Mouse (Mus musculus): ENCODE measurements around the gene Trcg1.

The Trcg1 gene

DNA sequence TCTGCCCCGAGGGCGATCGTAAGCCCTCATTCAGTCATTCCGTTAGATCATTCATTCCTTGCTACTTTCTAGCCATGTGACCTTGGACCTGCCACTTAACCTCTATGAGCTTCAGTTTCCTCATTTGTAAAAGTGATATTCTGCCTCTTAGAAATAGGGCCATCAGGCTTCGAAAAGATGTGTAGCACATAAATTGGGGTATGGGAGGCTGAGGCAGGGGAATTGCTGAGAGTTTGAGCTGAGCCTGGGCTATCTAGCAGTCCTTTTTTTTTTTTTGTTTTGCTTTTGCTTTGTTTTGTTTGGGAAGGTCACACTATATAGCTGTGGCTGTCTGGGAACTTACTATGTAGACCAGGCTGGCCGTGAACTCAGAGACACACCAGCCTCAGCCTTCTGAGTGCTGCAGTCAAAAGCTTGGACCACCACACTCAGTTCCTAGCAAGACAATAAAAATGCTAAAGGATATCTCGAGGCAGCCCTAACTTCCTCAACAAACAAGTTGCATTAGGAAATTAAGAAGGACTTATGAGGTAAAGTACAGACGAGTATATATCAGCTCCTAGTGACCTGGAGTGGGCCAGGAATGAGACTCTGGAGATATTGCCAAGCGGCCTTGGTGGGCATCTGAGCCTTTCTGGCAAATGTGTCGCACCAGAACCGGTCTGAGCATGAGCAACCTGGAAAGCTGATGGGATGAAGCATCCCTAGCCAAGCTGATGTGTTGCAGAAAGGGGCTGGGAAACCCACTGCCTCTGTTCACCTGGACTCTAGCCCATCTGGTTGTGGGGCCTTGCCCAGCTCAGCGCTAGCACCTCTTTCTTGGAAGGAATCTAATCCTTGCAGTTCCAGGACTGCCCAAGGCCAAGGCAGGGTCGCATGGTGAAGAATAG is 26.7 kb downstream of the Trcg1 start:
- no peak for DNase-seq (ENCODE audit: low spot score)

DNA sequence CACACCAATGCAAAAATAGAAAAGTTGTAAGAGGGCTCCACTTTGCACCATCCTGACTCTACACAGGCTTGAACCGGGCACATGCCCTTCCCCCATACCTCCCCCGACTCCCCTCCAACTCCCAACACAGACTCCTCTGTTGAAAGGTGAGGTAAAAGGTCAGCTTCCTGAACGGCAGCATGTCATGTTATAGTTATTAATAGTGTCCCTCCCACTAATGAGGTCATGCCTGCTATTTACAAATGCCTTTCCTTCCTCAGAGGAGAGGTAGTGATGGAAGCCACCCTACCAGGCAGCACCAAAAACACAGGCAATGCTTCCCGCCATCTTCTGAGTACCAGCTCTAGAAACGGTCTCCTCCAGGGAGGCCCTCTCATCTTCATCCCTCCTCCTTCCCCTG is 28.8 kb downstream of the Trcg1 start:
- DNase-seq (ENCODE audit: low spot score), result no peak

DNA sequence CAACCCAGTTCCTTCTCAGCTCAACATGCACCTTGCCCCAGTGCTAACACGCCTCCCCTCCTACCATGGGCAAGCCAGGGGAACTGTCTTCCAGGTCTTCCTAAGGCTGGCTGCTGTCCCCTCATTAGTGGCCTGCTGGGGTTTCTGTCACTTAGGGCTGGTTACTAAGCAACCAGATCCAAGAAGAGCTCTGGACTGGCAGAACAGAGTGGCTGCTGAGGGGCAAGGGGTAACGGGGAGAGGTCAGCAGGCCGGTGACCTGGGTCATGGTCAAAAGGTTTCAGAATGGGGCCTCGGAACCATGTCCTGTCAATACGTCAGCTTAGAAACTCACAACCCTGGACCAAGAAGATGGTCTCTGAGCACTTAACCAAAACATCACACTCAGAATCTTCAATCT is 31.1 kb downstream of the Trcg1 start:
- DNase-seq (ENCODE audit: low spot score), result no peak

GRCm38 (mm10) chr9:57268078-57268477 is 31.7 kb downstream of the Trcg1 start:
- no peak for DNase-seq (ENCODE audit: low spot score)

- DNase-seq (ENCODE audit: low spot score), result no peak
Observed at GRCm38 (mm10) chr9:57268575-57268974, 32.2 kb downstream of the Trcg1 start.

- DNase-seq (ENCODE audit: low spot score), result no peak
Observed at GRCm38 (mm10) chr9:57269384-57269783, 33.0 kb downstream of the Trcg1 start.

DNA sequence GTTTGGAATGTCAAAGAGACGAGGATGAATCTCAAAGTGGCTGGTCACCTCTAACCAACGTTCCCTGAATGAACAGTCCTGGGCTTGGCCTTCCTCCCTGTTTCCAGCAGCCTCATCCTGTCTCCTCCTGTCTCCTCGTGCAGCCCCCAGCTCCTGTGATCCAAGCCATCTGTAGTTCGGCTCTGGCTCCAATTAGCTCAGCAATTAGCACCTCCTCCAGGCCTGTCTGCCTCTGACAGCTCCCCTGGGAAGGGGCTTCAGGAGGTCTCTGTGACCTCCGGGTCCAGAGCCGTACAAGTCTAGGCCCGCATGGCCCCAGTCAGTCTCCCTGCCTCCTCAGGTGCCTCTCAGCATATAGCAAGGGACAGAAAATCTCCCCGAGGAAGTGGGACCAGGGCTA is 34.0 kb downstream of the Trcg1 start:
- DNase-seq (ENCODE audit: low spot score), result no peak

DNA sequence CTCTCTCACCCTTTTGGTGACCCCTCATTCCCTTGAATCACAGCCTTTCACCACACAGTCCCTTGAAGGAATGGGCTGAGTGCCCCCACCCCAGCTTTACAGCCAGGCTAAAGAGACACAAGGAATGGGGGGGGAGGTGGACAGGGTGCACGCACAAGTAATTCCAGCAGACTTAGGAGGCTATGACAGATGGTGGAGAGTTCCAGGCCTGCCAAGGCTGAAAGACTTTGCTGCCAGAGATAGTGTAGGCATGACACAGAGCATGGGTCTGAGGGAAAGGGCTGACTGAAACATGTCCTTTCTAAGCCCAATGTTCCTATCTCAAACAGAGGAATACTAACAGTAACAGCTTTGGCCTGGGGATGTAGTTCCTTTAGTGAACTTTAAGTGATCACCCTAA is 34.7 kb downstream of the Trcg1 start:
- no peak for DNase-seq (ENCODE audit: low spot score)

GRCm38 (mm10) chr9:57271837-57272562 is 35.6 kb downstream of the Trcg1 start:
- DNase-seq (ENCODE audit: low spot score), result no peak

DNA sequence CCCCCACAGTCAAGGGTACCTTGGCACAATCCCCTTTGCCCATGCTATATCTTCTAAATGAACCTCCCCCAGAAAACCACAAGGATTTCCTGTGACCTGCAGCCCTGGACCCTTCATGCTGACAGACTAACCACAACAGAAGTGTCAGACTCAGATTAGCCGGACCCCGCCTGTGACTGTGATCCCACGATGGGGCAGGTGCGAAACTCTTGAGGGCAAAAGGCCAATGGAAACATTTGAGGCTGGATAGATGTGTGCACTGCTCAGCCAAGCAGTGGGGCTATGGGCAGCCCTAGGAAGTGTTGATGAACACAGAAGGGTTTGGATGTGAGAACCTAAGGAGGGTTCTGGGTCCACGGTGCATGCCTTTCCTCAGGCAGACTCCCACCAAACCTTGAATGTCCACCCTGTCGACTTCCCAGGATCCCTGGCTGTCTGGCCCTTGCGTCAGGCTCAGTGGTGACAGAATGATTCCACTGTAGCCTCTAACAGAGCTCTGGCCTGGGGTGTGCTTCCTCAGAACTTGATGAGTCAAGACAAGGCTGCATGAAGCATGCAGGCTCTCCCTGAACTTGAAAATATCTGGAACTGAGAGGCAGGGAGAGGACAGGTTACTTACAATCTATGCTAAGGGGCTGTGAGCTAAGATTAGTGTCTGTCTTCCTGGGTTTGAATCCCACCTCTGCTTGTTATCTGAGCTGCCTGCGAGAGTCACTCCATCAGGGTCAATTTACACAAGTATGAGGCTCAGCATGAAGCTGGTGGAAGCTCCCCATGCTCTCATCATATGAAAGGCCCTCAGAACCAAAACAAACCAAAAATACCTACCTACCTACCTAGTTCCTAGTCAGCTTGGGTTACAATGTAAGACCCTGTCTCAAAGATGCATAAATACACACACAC is 36.8 kb downstream of the Trcg1 start:
- DNase-seq (ENCODE audit: low spot score), result peak; percentile 34

DNA sequence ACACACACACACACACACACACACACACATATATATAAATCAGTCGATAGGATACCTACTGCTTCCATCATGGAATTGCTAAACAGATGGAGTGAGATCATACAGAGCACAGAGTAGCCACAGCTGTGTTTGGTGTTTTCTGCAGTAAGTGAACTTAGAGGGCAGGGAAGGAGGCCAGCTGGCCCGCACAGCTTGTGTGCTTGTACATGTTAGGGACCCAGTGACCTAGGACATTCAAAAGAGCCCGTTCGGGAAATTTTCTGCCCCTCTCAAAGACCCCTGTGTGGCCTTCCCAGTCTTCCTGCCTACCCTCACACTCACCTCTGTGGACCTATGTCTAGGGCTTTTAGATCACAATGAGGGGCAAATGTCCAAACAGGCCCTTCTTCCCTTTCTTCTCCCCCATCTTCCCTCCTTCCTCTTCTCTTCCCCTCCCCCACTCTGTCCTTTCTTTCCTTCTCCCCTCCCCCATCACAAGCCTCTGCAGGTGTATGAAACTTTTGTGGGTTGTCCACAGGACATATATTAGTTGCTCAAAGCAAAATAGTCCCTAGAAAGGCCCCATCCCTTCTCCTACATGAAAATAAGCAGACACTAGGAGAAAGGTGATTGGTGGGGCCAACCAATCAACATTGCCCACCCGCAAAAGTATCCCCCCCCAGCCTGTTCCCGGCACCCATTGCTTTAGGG is 37.6 kb downstream of the Trcg1 start:
- no peak for DNase-seq (ENCODE audit: low spot score)

DNA sequence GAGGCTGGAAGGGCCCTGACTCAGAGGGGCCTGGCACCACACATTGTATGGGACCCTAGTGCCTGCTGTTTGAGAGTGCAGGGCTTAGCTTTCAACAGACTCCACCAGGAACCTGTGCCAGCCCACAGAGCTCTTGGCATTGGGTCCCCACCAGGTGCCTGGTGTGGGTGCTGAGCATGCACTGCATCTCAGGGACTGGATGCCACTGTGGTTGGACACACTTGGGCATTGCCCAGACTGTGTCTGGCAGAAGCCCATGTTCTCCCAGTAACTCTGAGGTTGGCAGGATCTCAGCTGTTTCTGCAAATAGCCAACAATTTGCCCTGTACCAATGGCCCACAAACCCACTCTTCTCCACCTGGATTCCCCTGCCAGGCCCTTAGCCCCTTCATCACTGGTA is 40.0 kb downstream of the Trcg1 start:
- DNase-seq (ENCODE audit: low spot score), result no peak

GRCm38 (mm10) chr9:57278268-57278667 is 41.9 kb downstream of the Trcg1 start:
- DNase-seq (ENCODE audit: low spot score), result peak; percentile 34

DNA sequence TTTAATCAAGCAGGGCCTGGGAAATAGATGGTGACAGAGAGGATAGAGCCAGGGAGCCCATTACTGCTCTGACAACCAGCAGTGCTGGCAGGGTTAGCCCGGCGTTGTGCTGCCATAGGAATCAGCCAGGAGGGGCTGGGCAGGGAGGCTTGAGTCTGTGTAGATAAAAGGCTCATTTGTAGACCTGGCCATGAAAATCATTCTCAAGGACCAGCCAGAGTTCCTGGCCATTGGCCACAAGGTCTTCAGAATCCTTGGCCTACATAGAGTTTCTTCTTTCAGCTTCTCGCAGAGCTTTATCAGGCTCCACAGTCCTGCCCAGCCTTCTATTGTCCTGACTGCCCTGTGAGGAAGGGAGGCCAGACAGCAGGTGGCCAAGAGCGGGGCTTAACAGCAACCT is 43.1 kb downstream of the Trcg1 start:
- no peak for DNase-seq (ENCODE audit: low spot score)

DNA sequence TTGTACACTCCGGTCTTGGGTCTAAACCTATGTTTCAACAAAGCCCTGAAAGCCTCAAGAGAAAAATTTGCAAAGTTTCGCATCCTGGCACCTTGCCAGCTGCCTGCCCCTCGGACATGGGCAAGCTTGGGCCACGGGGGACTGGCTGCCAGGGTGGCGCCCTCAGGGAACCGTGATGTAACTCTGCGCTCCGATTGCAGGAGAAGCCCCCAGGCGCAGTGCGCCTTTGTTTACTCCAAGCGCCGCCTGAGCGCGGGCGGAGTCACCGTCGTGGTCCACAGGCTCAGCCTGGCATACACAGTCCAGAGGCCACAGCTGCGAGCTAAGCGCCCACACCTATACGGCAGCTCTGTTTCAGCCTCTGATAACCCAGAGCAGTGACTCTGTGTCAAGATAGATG is 45.2 kb downstream of the Trcg1 start:
- no peak for DNase-seq (ENCODE audit: low spot score)

DNA sequence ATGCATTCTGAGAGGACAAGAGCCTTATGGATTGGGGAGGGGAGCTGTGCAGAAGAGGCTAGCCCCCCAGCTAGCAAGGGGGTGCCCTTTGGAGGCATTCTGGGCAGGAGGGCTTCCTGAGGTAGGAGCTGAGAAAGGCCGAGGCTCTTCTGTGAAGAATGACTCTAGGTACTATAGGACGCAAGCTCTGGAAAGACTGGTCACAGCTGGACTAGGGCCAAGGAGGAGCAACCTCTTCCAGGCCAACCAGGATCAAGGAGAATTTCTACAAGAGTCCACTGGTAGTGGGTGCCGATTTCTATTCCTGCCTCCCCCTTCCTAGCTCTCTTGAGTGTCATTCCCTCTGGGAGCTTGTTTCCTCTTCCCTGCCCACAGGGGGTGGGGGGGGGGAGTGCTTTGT is 46.3 kb downstream of the Trcg1 start:
- no peak for DNase-seq (ENCODE audit: low spot score)

GRCm38 (mm10) chr9:57283311-57283710 is 47.0 kb downstream of the Trcg1 start:
- DNase-seq (ENCODE audit: low spot score), result no peak

GRCm38 (mm10) chr9:57287183-57287582 is 50.8 kb downstream of the Trcg1 start:
- DNase-seq (ENCODE audit: low spot score), result no peak

- no peak for DNase-seq (ENCODE audit: low spot score)
Observed at GRCm38 (mm10) chr9:57294905-57295304, 58.5 kb downstream of the Trcg1 start.

DNA sequence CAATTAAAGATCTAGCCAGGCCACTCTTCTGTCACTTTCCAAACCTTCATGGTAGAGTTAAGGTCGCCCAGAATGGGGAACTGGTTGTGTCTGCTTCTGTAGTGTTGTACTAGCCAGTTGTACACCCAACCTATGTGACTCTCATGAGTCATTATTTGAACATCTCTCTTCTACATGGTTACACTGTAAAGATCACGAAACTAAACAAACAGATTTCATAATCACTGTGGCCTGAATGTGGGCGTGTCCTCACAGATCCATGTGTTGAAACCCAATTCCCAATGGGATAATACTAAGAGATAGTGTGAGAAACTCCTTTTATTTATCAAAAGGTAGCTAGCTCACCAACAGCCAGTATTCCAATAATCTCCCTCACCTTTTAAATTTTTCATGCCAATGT is 59.3 kb downstream of the Trcg1 start:
- no peak for DNase-seq (ENCODE audit: low spot score)

DNA sequence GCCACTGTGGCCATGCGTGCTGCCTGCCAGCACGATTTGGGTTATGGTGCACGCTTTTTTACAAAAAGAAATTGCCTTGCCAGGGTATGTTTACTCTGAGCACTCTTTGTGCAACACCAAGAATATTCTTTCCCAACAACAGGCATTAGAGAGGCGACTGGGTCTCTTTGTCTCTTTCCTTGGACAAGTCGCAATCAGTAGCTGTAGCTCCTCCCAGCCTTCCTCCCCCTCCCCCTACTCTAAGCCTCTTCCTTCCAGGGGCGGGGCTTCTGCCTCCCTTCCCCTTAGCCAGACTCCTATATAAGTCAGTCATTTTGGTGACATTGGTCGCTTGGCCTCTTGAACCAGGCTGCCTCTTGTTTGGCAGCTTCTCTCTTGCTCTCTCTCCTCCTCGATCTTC is 59.9 kb downstream of the Trcg1 start:
- no peak for DNase-seq (ENCODE audit: low spot score)

GRCm38 (mm10) chr9:57297938-57298337 is 61.6 kb downstream of the Trcg1 start:
- no peak for DNase-seq (ENCODE audit: low spot score)

Data from spleen, adult 12 weeks (tissue).